Mouse (Mus musculus) lung, postnatal 0 days (tissue): ENCODE data around the gene Zfp598.
"Not testable (repeated sequence)": the region's sequence is repeated elsewhere in the genome, so short reads cannot be mapped to it uniquely, and the experiment has no call there.

Experiments
- CTCF ChIP-seq: IDR thresholded peaks from 2 replicates; pipeline ENCODE4 v1.5.1; 2016; ENCODE audit warnings: antibody characterized with exemption, mild to moderate bottlenecking
- EP300 ChIP-seq: IDR thresholded peaks from 2 replicates; pipeline ENCODE4 v1.6.1; 2016; ENCODE audit warnings: antibody characterized with exemption, mild to moderate bottlenecking, control low read depth

DNA sequence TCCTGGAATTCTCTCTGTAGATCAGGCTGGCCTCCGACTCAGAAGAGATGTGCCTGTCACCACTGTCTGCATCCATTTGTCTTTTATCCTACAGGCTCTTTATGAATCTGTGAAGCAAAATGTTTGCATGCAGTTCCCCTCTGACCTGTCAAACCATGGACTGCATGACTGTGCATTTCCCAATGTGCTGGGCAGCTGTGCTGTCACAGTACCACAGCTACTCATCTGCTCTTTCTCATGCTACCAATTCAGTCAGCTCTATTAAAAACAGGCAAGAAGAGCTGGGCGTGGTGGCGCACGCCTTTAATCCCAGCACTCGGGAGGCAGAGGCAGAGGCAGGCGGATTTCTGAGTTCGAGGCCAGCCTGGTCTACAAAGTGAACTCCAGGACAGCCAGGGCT lies 2.5 kb upstream of the Zfp598 start:
- not testable (repeated sequence) for TF ChIP-seq CTCF, EP300
